Mouse (Mus musculus) adrenal gland, adult 2 months (tissue): ENCODE data around the gene Olfr39. TPM values are rescaled to one million over a fixed set of nuclear protein-coding genes. Genes with fewer than 3 reads are reported as not detected.
"Not testable (repeated sequence)": the region's sequence is repeated elsewhere in the genome, so short reads cannot be mapped to it uniquely, and the experiment has no call there.

Experiments used
- DNase-seq: peaks from one replicate; pipeline ENCODE4 v3.0.0; 2021
- long read RNA-seq: library from polyadenylated mRNA; stranded (forward); transcript quantifications from one replicate; pipeline ENCODE4 v2.0.0, GENCODE M21; 2021
- polyA plus RNA-seq: library from polyadenylated mRNA; depleted of rRNA; stranded (reverse); fragments of >200 nt; gene quantifications from 2 replicates; pipeline ENCODE4 v1.2.3, GENCODE M21; 2012; rRNA removed
- total RNA-seq, 2 experiments: library from RNA; stranded (reverse); gene quantifications; 2 replicates each; pipeline ENCODE4 v1.2.3; 2021

Gene Olfr39
- total RNA-seq (not detected), polyA plus RNA-seq (not detected in 2 replicates)
- long read RNA-seq: 0 reads

DNA sequence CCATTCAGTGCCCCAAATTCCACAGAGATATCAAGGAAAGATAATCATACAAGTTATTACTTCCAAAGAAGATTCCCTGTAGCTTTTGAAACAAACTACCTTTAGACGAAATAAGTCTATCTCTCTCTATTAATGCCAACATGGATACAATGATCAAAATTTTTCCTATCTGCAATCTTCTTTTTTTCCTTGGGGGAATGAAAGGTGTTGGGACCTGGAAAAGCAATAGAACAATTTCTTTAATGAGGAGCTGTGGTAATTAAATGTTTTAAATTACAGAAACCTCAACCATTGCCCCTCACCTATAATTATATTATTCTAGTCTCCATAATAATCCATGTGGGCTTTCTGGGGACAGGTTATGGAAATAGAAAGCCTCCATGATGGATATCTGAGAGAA, at the start of gene Olfr39:
TSS of gene Olfr39 (plus strand) at position 301 of the 400 bp plus-strand sequence.
- DNase-seq: no peak

DNA sequence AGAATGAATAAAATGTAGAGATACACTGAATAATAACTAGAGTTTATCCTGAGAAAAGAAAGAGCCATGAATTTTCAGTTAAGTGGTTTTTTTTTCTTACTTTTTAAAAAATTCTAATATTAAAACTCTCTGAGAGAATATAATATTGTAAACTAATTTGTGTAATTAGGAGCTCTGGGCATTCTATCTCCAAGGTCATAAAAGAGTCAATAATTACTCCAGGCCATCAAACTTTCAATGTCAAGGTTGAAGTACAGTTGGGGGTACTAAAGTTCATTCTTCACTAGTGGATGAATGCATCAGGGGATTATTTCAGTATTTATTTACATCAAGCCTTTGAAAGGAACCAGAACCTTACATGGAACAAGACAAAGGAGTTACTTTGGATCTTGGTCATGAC, 45.3 kb upstream of the Olfr39 start, which contains the start of gene Olfr872:
TSS of gene Olfr872 (plus strand) at position 301 of the 400 bp plus-strand sequence.
- DNase-seq: no peak

DNA sequence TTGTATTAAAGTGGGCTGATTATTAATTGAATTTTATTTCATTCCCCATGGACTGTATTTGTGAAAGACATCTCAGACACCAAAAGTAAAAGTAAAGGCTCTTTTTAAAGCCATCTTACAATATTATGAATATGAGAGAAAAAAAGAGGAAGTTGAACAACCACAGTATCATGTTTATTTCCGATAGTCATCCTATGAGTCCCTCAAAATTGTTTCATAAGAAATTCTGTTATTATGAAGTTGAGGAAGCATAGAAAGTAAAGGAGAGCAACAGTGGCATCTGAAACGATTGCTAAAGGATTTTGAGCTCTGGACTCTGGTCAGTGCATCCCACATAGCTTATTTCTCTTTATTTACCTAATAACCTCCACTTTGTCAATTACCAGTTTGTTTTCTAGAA, 44.8 kb upstream of the Olfr39 start:
- DNase-seq: no peak

DNA sequence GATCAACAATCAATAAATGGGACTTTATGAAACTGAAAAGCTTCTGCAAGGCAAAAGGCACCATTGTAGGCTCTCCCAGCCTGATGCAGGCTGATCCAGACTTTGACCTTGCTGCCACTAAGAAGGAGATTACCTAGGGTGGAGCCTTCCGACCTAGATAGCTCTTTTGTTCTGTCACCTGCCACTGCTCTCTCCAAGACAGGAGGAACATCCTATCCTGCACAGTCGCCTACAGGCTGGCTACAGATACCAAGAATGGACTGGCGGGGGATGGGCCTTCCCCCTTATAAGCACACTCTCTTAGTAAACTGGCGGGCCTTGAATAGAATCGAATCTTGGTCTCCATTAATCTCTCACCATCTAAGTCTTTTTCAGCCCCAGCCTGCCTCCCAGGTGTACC, 13.4 kb downstream of the Olfr39 start:
- not testable (repeated sequence) for DNase-seq

DNA sequence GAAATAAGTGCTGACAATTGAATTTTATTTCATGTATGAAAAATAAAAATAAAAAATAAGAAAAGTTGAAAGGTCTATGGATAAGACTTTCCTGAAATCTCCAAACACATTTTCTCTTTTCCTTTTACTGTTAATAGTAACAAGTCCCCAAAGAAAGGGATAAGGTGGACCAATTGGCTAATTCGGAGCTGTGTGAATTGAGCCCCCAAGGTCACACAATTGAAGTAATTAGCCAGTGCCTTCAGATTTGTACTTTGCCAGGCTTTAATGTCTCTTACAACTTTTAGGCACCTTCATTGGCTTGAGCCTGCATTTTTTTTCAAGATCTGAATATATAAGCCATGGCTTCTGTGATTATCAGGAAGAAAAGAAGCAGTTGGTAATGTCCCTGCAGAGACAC, 16.1 kb downstream of the Olfr39 start, which contains the start of gene Olfr873:
TSS of gene Olfr873 (plus strand) at position 301 of the 400 bp plus-strand sequence.
- no peak for DNase-seq

DNA sequence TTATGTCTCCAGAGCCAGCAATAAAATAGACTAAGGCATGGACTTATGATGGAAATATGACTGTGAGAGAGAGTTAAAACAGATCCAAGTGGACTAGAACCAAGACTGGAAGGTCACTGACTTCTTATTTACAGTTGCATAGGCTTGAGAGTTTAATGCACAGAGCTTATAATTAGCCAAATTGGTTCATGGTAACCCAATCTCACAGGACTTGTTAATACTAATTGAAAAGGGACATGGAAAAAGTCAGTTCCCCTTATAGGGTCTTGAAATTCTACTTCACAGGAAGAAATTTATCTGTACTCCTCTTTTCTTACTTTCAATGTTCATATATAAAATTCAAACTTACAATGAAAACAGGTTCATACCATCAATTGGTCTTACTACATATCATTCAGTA, 53.8 kb downstream of the Olfr39 start, which contains the start of gene Olfr18:
TSS of gene Olfr18 (minus strand) at position 101 of the 400 bp plus-strand sequence.
- DNase-seq: no peak

Other genes with a start within 250 kb of the Olfr39 start
- not detected for gene Olfr867, start 224.8 kb upstream of the Olfr39 start, total RNA-seq
- not detected in 2 replicates for gene Olfr867, start 224.8 kb upstream of the Olfr39 start, polyA plus RNA-seq
- gene Olfr868, start 183.7 kb upstream of the Olfr39 start, total RNA-seq: not detected
- gene Olfr868, start 183.7 kb upstream of the Olfr39 start, polyA plus RNA-seq: not detected in 2 replicates
- not detected for gene Olfr869, start 153.3 kb upstream of the Olfr39 start, total RNA-seq
- not detected in 2 replicates for gene Olfr869, start 153.3 kb upstream of the Olfr39 start, polyA plus RNA-seq
- not detected for gene Olfr870, start 108.3 kb upstream of the Olfr39 start, total RNA-seq
- gene Olfr870, start 108.3 kb upstream of the Olfr39 start, polyA plus RNA-seq: not detected in 2 replicates
- gene Olfr871, start 70.1 kb upstream of the Olfr39 start, total RNA-seq: not detected
- gene Olfr871, start 70.1 kb upstream of the Olfr39 start, polyA plus RNA-seq: not detected in 2 replicates
- not detected for gene Olfr872, start 45.2 kb upstream of the Olfr39 start, total RNA-seq
- not detected in 2 replicates for gene Olfr872, start 45.2 kb upstream of the Olfr39 start, polyA plus RNA-seq
- gene Olfr873, start 16.2 kb downstream of the Olfr39 start, total RNA-seq: not detected
- gene Olfr873, start 16.2 kb downstream of the Olfr39 start, polyA plus RNA-seq: not detected in 2 replicates
- not detected for gene Olfr18, start 53.7 kb downstream of the Olfr39 start, total RNA-seq
- not detected in 2 replicates for gene Olfr18, start 53.7 kb downstream of the Olfr39 start, polyA plus RNA-seq
- 1 to 10 TPM; 3.9 to 9.4 TPM for gene Zfp560, start 102.8 kb downstream of the Olfr39 start, total RNA-seq
- gene Zfp560, start 102.8 kb downstream of the Olfr39 start, polyA plus RNA-seq: 0.92 and 1.6 TPM in 2 replicates
- gene Zfp26, start 177.8 kb downstream of the Olfr39 start, total RNA-seq: 10 to 100 TPM; 15.5 to 18.1 TPM
- 0.49 and 0.58 TPM in 2 replicates for gene Zfp26, start 177.8 kb downstream of the Olfr39 start, polyA plus RNA-seq
- gene Zfp426, start 210.4 kb downstream of the Olfr39 start, total RNA-seq: 10 to 100 TPM; 22.2 to 25.0 TPM
- 2.1 and 2.3 TPM in 2 replicates for gene Zfp426, start 210.4 kb downstream of the Olfr39 start, polyA plus RNA-seq
- 10 to 100 TPM; 36.4 to 39.4 TPM for gene Zfp266, start 239.1 kb downstream of the Olfr39 start, total RNA-seq
- gene Zfp266, start 239.1 kb downstream of the Olfr39 start, polyA plus RNA-seq: 1.1 and 1.3 TPM in 2 replicates